Mouse (Mus musculus) cerebellum, adult (tissue): ENCODE results near the gene Serpinb6b.
A peak's percentile ranks its signal among the peaks of the same experiment; 100 is the strongest.

Source experiments
- ATAC-seq: cut with Nextera tagmentation; 2 replicates; pipeline ENCODE4 v1.9.2; 2017; ENCODE audit warnings: mild to moderate bottlenecking, moderate library complexity, mixed read lengths; ENCODE audit not compliant: insufficient number of reproducible peaks, low FRiP score, low TSS enrichment

Serpinb6b gene

GRCm38 (mm10) chr13:32974268-32974667 lies 9.3 kb downstream of the Serpinb6b start:
- no peak for ATAC-seq

DNA sequence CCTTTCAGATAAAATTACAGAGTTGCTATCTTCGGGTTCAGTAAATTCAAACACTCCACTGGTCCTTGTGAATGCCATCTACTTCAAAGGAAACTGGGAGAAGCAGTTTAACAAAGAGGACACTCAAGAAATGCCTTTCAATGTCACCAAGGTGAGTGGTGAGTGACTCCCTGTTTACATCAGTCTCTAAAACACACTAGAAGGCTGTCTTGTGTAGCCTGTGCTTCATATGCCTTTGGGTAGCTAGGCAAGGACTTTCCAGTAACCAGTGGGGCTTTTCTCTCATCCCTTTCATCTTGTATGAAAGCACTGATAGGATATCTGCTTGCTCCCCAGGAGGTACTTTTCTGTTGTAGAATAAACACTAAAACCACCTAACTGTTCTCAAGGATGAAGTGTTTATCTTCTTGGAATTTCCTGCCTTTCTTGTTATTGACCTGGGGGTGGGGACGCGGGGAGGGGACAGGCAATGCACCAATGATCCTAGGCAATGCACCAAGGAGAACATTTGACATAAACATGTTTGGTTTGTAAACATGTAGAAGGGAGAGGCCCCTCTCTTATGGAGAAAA lies 10.0 kb downstream of the Serpinb6b start:
- no peak for ATAC-seq

- ATAC-seq = no peak
Observed at GRCm38 (mm10) chr13:32975710-32976109, 10.7 kb downstream of the Serpinb6b start.

DNA sequence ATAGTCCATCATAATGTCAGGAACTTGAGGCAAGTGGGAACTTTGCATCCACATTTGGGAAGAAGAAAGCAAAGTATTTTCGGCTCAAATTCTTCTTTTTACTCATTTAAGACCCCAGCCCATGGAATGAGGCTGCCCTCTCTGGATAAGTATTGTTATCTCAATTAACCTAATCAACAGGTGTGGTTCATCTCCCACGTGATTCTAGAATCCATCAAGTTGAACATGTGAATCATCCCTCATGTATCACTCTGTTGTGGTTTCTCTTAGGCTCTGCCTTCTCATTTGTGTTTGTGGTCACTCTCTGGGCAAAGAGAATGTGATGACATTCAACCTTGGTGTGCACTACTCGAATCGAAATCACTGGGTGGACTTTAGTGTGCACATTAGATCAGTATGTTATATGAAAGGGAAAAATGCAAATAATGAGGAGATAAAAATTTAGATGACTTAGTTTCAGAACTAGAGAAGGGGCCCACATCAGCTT lies 17.6 kb downstream of the Serpinb6b start:
- no peak for ATAC-seq

DNA sequence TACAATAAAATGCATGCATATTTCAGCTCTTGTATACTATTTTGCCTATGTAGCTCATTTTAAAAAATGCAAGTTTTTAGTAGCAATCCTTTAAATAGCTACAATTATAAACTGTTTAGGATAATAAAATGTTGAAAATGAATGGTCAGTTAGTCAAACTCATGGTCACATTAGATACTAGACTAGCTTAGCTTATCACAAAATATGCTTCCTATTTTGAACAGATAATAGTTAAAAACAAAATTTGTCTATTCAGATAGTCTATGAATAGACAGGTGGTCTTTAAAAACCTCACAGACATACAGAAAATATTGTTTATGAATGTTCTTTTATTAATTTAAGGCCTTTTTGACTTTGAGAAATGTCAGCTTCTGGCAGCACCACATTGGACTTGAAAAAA lies 21.2 kb downstream of the Serpinb6b start:
- ATAC-seq = no peak

DNA sequence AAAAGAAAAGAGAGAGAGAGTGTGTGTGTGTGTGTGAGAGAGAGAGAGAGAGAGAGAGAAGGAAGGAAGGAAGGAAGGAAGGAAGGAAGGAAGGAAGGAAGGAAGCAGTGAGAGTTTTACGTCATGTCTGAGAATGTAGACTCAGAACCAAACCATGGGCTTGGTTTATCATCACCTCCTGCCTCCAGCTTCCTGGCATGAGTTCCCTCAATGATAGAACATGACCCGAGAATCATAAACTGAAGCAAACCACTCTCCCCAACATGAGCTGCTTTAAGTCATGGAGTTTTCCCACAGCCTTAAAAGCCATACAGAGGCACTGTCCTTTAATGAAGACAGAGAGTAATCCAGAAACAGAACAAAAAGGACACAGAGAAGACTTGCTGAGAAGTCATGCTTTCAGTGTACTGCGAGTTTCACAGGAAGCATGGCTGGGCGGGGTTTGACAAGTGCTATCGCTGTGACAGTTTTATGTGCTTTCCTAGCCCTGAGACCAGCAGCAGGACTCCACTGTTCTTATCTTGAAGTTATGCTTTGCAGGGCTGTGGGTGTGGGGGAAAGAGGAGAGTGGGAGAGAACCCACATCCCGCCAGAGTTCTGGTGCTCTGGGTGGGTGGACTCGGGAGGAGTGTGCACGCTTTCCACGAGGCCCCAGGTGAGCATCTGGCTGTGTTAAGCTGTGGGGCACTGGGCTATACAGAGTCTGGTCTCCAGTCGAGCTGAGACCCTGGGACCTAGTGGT lies 28.3 kb downstream of the Serpinb6b start:
- no peak for ATAC-seq

- no peak for ATAC-seq
Observed at GRCm38 (mm10) chr13:32993894-32994242, 28.9 kb downstream of the Serpinb6b start.

DNA sequence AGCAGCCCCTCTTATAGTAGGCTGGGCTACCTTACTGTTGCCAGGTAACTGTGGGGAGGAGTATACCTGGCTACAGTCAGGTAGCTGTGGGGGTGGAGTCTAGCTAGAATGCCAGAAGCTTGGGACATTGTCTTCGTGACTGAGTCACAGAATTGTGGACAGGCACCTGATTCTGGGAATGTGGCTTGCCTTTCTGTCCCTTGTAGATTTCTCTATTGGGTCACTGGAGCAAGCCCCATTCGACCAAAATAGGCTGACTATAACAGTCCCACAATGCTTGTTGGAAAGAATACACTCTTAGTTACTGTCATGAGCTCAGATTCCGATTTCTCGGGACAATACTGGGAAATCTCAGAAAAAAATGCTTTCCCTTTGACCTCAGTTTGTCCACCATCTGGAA lies 30.0 kb downstream of the Serpinb6b start:
- no peak for ATAC-seq

GRCm38 (mm10) chr13:33001341-33001740 lies 36.3 kb downstream of the Serpinb6b start:
- ATAC-seq = no peak

DNA sequence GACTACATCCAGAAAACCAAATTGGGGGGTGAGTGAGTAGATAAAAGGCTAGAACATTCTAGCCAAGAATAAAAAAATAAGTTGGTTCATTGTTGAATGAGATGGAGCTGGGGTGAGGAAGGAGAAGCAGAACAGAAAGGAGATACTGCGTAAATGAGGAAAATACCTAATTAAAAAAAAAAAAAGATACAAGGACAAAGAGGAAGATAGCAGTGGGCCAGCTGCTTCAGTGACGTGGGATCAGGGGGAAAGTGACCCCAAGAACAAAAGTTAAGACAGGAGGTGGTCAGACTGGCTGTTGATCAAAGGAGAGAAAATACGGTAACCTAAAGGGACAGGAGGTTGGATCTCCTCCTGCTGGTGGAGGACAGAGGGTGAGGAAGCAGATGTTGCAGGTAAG lies 37.9 kb downstream of the Serpinb6b start, which contains the start of gene Serpinb9:
Serpinb9 (plus strand) TSS at position 301 of the 400 bp plus-strand sequence.
- ATAC-seq = no peak

- ATAC-seq = no peak
Observed at GRCm38 (mm10) chr13:33003523-33004413, 38.8 kb downstream of the Serpinb6b start.

DNA sequence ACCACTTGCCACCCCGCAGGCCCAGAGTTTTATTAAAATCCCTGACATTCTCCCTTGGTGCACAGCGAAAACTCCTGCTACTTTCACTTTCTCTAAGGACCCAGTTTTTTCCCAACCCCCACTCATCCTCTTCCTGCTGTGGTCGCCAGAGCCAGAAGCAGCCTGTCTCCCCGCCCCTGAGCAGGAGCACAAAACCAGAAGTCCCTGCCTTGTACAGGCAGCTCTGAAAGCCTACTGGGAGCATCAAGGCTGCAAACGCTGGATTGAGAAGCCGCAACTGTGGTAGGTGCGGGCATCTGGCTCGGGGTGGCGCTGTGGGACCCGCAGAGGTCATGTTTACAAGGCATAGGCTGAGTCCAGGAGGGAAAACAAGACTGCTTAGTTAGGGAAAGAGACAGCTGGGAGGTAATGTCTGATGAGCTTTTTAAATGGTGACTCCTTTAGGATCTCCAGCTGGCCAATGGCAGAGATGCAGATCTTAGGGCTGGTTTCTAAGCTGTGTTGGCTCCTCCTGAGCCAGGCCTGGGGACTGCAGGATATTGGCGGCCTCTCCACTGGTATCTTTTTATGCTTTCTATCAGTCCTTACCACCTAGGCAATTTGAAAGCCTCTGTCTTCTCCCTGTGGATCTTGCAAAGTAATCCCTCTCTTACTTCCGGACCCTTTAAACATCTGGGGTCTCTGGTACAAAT lies 39.6 kb downstream of the Serpinb6b start:
- ATAC-seq = peak; percentile 93

GRCm38 (mm10) chr13:33005501-33006075 lies 40.6 kb downstream of the Serpinb6b start:
- no peak for ATAC-seq

DNA sequence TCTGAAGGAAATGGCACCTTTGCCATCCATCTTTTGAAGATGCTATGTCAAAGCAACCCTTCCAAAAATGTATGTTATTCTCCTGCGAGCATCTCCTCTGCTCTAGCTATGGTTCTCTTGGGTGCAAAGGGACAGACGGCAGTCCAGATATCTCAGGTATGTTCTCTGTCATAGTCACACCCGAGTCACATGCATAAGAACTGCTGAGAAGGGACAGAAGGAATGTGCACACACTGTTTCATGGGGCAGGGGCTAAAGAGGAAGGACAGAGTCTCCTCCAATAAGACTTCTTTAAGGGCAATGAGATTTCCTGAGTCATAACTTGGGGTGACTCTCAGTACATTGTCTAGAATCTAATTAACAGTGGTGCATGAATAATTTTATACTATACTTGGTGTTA lies 41.5 kb downstream of the Serpinb6b start:
- ATAC-seq = no peak

DNA sequence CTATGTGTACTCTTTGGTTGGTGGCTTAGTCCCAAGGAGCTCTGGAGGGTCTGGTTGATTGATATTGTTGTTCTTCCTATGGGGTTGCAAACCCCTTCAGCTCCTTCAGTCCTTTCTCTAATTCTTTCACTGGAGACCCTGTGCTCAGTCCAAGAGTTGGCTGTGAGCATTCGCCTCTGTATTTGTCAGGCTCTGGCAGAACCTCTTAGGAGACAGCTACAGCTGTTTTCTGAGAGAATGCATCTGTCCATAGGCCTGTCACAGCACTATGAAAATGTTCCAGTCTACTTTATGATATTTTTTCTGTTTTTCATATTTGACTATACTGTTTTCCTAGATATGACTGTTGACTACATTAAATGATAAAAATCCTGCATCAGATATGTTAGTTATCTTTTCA lies 47.4 kb downstream of the Serpinb6b start:
- ATAC-seq = no peak

DNA sequence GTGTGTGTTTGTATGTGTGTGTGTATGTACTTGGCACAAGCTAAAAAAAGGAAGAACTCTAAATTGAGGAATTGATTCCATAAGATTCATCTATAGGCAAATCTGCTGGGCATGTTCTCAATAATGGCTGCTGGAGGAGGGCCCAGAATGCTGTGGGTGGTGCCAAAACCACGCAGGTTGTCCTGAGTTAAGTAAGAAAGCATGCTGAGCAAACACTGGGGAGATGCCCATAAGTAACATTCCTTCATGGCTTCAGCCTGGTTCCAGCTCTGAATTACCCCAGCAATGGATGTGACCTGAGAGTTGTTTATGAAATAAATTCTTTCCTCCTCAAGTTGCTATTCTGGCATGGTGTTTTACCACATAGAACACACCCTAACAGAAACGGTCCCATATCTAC lies 48.3 kb downstream of the Serpinb6b start:
- no peak for ATAC-seq

GRCm38 (mm10) chr13:33022371-33022770 lies 57.4 kb downstream of the Serpinb6b start:
- no peak for ATAC-seq

DNA sequence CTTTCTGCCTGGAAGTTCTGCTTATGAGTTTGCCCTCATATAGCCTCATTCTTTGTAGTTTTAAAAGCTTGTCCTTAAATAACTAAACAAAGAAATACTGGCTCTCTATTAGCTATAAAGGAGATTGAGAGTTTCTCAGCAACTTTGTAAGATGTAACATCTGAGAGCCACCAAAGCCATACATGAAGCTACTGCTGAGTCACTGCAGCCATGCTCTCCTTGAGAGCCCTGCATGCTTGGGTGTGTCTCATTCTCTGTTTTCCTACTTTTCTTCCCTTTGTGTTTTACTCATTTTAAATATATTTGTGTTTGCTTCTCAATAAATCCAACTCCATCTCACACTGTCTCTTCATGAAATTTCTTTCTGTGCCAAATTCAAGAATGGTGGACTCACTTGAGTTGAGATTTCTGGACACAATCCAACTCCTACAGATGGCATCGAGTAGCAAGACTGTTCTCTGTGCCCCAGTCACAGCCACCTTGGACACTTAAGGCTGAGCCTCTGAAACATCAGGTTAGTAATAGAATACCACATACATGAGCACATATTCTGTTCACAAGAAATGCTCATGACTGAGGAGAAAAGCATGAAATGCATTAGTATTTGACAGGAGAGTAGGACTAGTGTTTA lies 61.5 kb downstream of the Serpinb6b start:
- ATAC-seq = peak; percentile 56; the same call in 1 of the 2 replicates

GRCm38 (mm10) chr13:33027244-33027643 lies 62.2 kb downstream of the Serpinb6b start, which contains the start of gene Serpinb9b:
Gene Serpinb9b, plus strand, starts transcription at chr13:33027416.
- no peak for ATAC-seq

DNA sequence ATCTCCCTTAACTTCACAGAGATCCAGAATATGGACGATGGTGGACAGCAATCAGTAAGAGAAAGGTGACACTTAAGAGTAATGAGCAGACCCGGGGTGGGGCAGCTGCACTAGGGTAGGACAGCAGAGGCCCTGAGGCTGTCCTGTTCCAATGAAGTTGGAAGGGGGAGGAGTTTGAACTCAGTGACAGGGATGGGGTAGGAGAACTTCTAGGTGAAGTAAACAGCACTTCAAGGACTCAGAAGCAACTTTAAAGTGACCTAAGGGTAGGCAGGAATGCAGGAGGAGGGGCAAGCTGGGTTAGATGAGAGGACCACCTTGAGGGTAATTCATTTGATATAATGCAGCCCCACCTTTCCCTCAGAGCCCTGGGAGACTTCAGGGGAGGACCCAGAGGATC lies 63.1 kb downstream of the Serpinb6b start:
- ATAC-seq = no peak
